Mouse (Mus musculus) kidney, postnatal 25 days (tissue): ENCODE measurements around the gene Tnnc1.

Experiments used
- DNase-seq, 2 experiments: peaks; one replicate each; pipeline ENCODE4 v3.0.0; 2021; ENCODE audit warnings: mixed read lengths in 2 of 2

Tnnc1 gene

DNA sequence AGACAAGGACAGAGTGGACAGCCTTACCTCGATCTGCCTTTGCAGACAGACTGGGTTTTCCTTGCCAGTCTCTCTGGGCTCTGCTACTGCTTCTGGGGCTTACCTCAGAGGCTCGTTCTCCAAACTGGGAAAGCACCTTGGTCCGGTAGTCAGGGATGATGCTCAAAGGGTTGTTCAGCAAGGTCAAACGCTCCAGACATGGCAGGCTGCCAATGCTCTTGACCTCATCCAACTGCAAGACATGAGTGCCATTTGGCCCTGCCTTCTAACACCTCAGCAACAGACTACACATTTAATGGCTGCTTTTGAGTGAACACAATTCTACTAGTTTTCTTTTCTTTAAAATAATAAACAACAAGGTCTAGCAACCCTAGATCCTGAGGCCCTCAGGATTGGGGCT is 21.5 kb upstream of the Tnnc1 start:
- peak; percentile 89 to 91 for DNase-seq

GRCm38 (mm10) chr14:31188771-31189181 is 19.3 kb upstream of the Tnnc1 start:
- DNase-seq = no peak

- no peak for DNase-seq
Measured at GRCm38 (mm10) chr14:31189348-31189747, 18.8 kb upstream of the Tnnc1 start.

DNA sequence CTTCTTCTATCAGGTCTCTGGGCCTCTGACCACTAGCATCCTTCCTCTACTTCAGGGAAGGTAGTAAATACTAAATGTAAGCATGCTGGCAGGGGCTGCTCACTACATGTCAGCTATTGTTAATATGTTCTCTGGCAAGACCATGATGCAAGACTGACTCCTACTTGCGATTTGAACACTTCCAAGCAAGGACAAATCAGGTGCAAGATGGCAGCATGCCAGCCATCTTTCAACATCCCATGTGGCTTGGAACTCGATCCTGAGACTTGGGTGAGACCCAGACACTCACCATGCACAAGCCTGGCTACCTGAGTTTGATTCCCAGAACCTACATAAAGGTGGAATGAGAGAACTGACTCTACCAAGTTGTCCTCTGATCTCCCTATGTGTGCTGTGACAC is 16.2 kb upstream of the Tnnc1 start:
- DNase-seq = no peak

DNA sequence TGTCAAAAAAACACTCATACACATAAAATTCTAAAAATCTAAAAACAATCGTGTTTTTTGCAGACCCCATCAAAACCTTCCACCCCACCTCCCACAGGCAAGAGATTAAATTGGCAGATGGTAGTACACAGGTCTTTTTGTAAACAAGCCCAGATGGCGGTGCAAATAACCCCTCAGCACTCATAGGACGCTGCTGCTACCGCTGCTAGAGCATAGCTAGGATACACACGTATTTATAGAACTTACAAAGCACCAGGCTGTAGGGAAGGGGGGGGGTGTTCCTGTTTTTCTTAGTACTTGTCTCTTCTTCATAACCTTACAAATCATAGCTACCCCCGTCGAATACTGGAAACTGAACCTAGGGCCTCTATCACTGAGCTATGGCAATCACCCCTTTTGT is 14.3 kb upstream of the Tnnc1 start:
- DNase-seq = no peak

GRCm38 (mm10) chr14:31194441-31194840 is 13.7 kb upstream of the Tnnc1 start:
- DNase-seq = no peak

DNA sequence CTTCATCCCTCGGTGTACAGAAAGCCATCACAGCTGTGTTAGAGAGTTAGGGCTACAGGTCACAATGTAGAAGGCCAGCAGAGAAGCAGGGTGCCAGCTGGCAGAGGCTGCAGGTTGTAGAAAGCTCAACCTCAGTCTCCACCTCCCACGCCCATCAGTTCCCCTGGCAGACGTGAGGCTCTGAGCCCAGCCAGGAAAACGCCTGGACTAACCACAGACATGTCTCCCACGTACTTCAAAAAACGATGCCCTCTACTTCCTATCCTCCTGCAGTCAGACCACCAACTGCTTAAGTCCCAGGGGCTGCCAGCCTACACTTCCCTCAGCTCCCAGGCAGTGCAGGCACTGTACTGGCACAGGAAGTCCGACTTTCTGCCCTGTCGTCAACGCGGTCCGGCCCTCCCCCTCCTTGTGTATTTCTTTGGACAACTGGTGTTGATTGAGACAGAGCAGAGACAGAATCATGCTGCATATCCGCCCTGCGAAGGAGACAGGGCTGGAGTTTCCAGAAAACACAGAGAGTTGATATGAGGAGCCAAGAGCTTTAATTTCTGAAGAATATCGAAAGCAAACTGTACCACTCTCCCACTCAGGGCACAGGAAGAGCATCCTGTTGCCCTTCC is 13.1 kb upstream of the Tnnc1 start:
- DNase-seq = peak; percentile 73 to 86

DNA sequence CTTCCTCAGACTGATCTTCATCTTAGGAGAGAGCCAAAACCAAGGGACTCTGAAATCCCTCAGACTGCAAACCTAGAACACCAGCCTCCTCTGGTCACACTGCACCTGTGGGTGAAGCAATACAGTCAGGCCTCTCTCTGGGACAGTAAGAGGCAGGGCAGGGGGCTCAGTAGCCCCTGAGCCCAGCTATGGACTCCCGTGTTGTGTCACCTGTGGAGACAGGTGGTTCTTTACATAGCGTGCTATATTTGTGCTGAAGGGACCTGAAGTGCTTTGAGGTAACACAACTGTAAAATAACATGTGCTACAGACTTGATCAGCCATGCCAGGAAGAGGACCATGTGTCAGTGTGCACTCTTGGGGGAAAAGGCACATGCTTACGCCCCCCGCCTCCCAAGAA is 12.6 kb upstream of the Tnnc1 start:
- no peak for DNase-seq

- peak; percentile 62 to 77 for DNase-seq
Measured at GRCm38 (mm10) chr14:31195968-31196367, 12.1 kb upstream of the Tnnc1 start.

GRCm38 (mm10) chr14:31197547-31198516 is 10.3 kb upstream of the Tnnc1 start:
- peak in 1 of 2 experiments; percentile 57 for DNase-seq

GRCm38 (mm10) chr14:31199599-31199998 is 8.5 kb upstream of the Tnnc1 start:
- DNase-seq = no peak

DNA sequence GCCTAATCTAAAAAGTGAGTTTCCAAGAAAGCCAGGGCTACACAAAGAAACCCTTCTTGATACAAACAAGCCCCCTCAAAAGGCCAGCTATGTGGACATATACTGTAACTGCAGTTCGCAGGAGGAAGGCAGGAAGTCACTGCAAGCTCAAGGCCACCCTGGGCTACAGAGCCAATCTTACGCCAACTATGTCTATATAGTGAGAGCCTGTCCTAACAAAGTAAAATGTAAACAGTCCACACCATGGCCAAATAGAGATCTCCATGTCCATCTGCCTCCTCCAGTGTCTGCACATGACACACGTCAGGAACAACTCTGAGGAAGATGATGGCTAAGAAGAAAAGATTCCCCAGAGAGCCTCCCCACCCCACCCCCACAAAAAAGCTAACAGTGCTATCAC is 8.1 kb upstream of the Tnnc1 start:
- DNase-seq = no peak

GRCm38 (mm10) chr14:31204844-31205243 is 3.3 kb upstream of the Tnnc1 start:
- no peak for DNase-seq

DNA sequence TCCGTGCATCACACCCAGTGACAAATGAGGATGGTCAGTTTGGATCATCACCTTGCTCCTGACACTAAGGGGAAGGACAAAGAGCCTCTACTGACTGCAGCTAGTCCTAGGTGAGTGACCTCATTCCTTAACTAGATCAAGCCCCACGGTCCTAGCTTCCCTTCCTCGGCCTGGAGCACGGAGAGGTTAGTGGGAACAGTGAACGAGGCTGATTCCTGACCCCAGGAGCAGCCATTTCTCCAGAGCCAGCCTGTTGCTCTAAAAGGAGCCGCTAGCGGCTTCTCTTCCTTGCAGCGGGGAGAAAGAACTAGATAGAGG is 2.9 kb upstream of the Tnnc1 start:
- no peak for DNase-seq

DNA sequence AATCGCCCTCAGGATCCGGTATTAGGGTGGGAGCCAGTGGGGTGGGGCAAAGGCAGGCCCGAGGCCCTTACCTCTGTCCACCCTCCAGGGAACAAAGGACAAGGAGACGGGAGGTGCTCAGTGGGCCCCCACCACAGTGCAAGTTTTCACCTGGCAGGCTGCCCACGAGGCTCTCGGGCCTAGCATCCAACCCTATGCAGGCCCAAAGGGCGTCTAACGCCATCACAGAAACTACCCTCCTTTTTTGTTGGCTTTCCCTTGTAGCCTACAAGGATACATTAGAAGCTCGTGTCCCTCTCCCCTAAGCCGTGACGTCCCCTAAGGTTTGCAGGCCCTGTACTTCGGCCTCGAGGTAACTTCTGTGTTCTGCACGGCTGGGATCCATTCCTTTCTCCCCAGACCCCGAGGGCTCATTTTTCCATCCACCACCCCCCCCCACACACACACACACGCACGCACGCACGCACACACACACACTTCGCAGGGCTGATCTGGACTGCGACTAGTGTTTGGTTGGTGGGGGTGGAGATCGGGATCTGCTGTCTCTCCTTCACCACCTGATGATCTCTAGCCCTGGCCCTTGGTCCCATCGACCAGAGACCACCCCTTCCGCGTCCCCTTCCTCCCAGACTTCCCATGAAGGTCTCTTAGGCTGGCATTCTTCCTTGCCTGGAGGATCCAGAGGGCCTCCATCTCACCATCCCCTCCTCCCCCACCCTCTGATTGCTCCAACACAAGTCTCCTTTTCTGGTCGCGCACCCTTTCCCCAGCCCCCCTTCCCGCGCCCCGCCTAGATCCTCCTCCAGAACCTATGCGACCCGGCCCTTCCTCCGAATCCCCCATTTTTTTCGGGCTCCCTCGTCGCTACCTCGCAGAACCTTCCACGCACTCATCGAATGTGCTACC is 2.3 kb upstream of the Tnnc1 start:
- DNase-seq = peak; percentile 69 to 85

DNA sequence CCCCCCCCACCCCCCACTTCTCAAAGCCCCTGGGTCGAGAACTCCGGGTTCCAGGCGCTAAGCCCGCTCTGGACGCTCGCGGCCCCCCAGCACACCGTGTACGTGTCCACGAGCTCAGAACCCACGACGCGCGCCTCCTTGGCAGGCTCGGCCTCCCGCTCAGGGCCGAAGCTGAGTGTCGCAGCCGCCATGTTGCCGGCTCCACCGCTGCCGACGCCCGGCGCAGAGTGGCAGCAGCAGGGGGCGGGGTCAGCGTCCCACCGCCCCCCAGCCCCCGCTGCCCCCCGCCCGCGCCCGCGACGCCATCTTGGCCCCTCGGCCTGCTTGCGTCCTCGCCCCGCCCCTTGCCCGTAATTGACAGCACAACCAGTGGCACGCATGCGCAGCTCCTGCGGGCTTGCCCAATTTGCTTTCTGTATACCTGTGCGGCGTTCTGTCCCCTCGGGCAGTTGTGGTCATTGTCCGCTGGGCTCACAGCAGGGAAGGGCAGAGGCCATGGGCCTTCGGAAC is 1.6 kb upstream of the Tnnc1 start:
- DNase-seq = peak; percentile 98 to 99

DNA sequence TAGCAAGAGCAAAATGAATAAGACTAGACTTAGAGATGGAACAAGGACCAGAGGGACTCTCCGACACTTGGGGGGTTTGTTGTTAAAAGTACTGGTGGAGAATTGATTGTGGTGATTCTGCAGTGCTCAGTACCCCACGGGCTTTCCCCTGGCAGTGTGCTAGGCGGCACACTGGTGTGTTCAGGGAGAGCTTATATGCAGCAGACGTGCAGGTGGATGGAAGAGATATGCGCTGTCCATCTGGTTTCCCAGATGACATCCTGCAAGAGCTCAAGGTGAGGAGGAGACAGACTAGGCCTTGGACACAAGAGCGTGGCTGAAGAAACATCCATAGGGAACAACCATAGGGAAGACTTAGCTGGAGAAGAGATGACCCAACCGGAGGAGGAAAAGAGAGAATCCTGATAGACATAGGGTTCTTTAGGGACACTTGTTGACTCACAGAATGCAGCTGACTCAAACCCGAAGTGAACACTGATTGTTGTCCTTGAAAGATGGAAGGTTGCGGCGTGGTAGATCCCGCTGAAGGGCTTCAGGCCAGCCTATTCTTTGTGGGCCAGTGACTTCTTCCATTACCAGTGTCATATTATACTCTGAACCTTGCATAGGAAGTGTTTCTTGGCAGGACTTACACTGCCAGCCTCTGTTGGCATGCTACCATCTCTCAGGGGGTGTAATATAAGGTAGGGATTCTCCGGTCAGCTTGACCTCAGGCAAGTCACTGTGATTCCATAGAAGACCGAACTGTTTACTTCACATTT is 862 bp upstream of the Tnnc1 start:
- no peak for DNase-seq

- no peak for DNase-seq
Measured at GRCm38 (mm10) chr14:31209133-31209557, 1.0 kb downstream of the Tnnc1 start.

DNA sequence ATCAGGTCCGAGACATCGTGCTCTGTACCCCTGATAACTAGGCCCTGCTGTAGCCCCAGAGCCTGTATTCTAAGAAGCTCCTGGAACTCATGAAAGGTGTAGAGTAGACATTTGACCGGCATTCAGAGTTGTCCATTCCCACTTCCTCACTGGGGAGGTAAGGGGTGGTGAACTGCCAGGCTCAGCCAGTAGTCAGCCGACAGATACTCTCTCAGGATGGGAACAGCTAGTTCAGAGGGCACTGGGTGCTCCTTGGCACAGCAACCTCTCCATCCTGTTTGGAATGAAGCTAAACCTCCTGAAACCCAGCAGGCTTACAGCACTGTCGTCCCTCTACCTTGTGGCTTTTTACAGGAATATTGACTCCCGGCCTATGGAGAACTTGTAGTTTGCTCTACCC is 3.7 kb downstream of the Tnnc1 start:
- no peak for DNase-seq

- no peak for DNase-seq
Measured at GRCm38 (mm10) chr14:31212499-31212898, 4.4 kb downstream of the Tnnc1 start.

- no peak for DNase-seq
Measured at GRCm38 (mm10) chr14:31213868-31214267, 5.8 kb downstream of the Tnnc1 start.

DNA sequence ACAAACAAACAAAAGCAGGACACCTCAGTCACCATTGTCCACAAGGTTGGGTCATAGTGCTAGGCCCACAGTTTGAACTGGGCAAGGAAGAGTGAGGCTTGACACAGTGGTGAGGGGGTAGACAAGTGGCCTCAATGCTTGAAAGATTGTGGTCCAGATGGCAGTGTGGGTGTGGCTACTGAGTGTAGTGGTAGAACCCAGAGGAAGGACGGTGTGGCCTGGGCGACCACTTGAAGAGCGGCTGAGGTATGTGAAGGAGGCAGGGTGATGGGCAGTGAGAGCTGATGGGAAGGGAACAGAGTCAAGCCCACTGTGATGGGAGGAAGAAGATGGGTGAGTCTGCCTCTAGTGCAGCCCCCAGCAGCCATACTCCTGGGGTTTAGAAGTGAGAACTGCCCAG is 6.6 kb downstream of the Tnnc1 start:
- no peak for DNase-seq
